Mouse (Mus musculus) forebrain, postnatal 0 days (tissue): ENCODE measurements at regions not wholly inside any gene's neighbourhood (a gene's known extent, or its start where the extent isn't known, plus 50 kb on each side); places are given as distances from the start of the nearest gene placed in this dataset.
A peak's percentile ranks its signal among the peaks of the same experiment; 100 is the strongest.

Source experiments
- ATAC-seq: fragments of 200-750 bp; cut with Nextera tagmentation; 2 replicates; pipeline ENCODE4 v1.8.0; 2017; ENCODE audit warnings: mild to moderate bottlenecking, moderate library complexity
- DNase-seq: peaks from one replicate; pipeline ENCODE4 v3.0.0-alpha.2; 2015
- H3K27ac ChIP-seq: fragments of 300-500 bp; sonication (generic); 2 replicates; pipeline ENCODE4 v1.5.1; 2014; ENCODE audit warnings: low read depth, mild to moderate bottlenecking, antibody characterized with exemption, low read length, moderate library complexity, mixed read lengths
- H3K27me3 ChIP-seq: fragments of 300-500 bp; sonication (generic); 2 replicates; pipeline ENCODE4 v1.6.1; 2014; ENCODE audit warnings: mild to moderate bottlenecking, low read length, mixed read lengths; ENCODE audit not compliant: insufficient read depth
- H3K36me3 ChIP-seq: fragments of 300-500 bp; sonication (generic); 2 replicates; pipeline ENCODE4 v1.6.1; 2014; ENCODE audit warnings: mild to moderate bottlenecking, moderate library complexity; ENCODE audit not compliant: insufficient read depth
- H3K4me1 ChIP-seq: fragments of 300-500 bp; sonication (generic); 2 replicates; pipeline ENCODE4 v1.6.1; 2014; ENCODE audit warnings: antibody characterized with exemption; ENCODE audit not compliant: insufficient read depth
- H3K4me2 ChIP-seq: fragments of 300-500 bp; sonication (generic); 2 replicates; pipeline ENCODE4 v1.6.1; 2014; ENCODE audit warnings: low read depth, mild to moderate bottlenecking, moderate library complexity
- H3K4me3 ChIP-seq: fragments of 300-500 bp; sonication (generic); 2 replicates; pipeline ENCODE4 v1.5.1; 2014; ENCODE audit warnings: low read depth, low read length, mixed read lengths
- H3K9ac ChIP-seq: fragments of 300-500 bp; sonication (generic); 2 replicates; pipeline ENCODE4 v1.6.1; 2014; ENCODE audit warnings: mild to moderate bottlenecking
- H3K9me3 ChIP-seq: fragments of 300-500 bp; sonication (generic); 2 replicates; pipeline ENCODE4 v1.6.1; 2016; ENCODE audit warnings: low read length
- CTCF ChIP-seq: sonication (generic); IDR thresholded peaks from 2 replicates; pipeline ENCODE4 v1.5.1; 2016; ENCODE audit warnings: antibody characterized with exemption, control low read depth, low read depth
- WGBS: fragments of 180-500 bp; shearing (Covaris S2); extraction: QIAGEN DNeasy Blood & Tissue Kit; methylation state at CpG from one replicate; pipeline ENCODE4 v1.1.7; 2014; 5-methylcytosine and 5-hydroxymethylcytosine counted together

- Histone ChIP-seq H3K9ac (no peak overlapping the region), H3K9me3 (no peaks in the 10 kb centered on the region), H3K36me3 (no peaks in the 10 kb centered on the region), H3K4me1 (no peaks in the 10 kb centered on the region), H3K27ac (no peak overlapping the region), H3K4me3 (no peak overlapping the region), H3K4me2 (no peak overlapping the region), H3K27me3 (no peaks in the 10 kb centered on the region)
- 80% methylated on average over 3 of the region's 3 CpGs for WGBS
- no peak for ATAC-seq
- no peak for DNase-seq
- TF ChIP-seq CTCF = no peak
These were observed 334.5 kb downstream of the Wdr20rt start for GRCm38 (mm10) chr12:65559809-65560208.

- no peak for ATAC-seq
- Histone ChIP-seq H3K27me3 (no peaks in the 10 kb centered on the region), H3K4me2 (no peak overlapping the region), H3K36me3 (no peaks in the 10 kb centered on the region), H3K4me1 (no peaks in the 10 kb centered on the region), H3K4me3 (no peak overlapping the region), H3K9ac (no peak overlapping the region), H3K9me3 (no peaks in the 10 kb centered on the region), H3K27ac (no peak overlapping the region)
- DNase-seq = no peak
- TF ChIP-seq CTCF = no peak
- WGBS = 90% methylated on average over 1 of the region's 1 CpGs
These were observed 346.3 kb downstream of the Wdr20rt start for GRCm38 (mm10) chr12:65571633-65572032.

DNA sequence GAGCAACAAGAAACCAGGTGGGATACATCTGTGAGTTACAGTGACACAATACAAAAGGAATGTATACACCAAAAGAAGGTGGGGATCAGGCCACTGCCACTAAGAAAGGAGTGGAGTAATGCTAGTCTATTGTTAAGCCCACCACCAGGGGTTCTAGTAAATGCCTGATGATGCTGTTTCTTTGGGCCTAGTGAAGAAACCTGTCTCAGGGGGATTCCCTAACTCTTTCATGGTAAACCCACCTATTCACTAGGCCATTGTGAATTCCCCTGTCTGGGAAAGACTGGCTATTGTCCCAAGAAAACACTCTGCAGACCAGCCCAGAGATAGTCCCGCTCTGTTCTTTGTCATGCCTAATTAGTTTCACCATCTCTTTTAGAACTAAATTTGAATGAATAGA is 368.2 kb downstream of the Wdr20rt start:
- no peak overlapping the region for H3K27ac ChIP-seq
- 38% methylated on average over 1 of the region's 1 CpGs for WGBS
- H3K27me3 ChIP-seq = no peaks in the 10 kb centered on the region
- no peak for TF ChIP-seq CTCF
- no peak overlapping the region for H3K4me2 ChIP-seq
- H3K9ac ChIP-seq = no peak overlapping the region
- H3K36me3 ChIP-seq = no peaks in the 10 kb centered on the region
- no peaks in the 10 kb centered on the region for H3K9me3 ChIP-seq
- no peak overlapping the region for H3K4me3 ChIP-seq
- H3K4me1 ChIP-seq = no peaks in the 10 kb centered on the region
- DNase-seq (no peak), ATAC-seq (no peak)

GRCm38 (mm10) chr12:65594075-65594474 is 368.8 kb downstream of the Wdr20rt start:
- ATAC-seq (no peak), DNase-seq (no peak)
- no peak overlapping the region for H3K4me2 ChIP-seq
- no peaks in the 10 kb centered on the region for H3K9me3 ChIP-seq
- H3K36me3 ChIP-seq = no peaks in the 10 kb centered on the region
- H3K9ac ChIP-seq = no peak overlapping the region
- no peaks in the 10 kb centered on the region for H3K27me3 ChIP-seq
- H3K4me1 ChIP-seq = no peaks in the 10 kb centered on the region
- WGBS = 83% methylated on average over 3 of the region's 3 CpGs
- no peak for TF ChIP-seq CTCF
- no peak overlapping the region for H3K27ac ChIP-seq
- no peak overlapping the region for H3K4me3 ChIP-seq

- ATAC-seq (no peak), DNase-seq (no peak)
- Histone ChIP-seq H3K36me3 (no peaks in the 10 kb centered on the region), H3K4me2 (no peak overlapping the region), H3K4me3 (no peak overlapping the region), H3K4me1 (no peaks in the 10 kb centered on the region), H3K9ac (no peak overlapping the region), H3K9me3 (no peaks in the 10 kb centered on the region), H3K27ac (no peak overlapping the region), H3K27me3 (no peaks in the 10 kb centered on the region)
- 94% methylated on average over 1 of the region's 1 CpGs for WGBS
- no peak for TF ChIP-seq CTCF
These were observed 418.9 kb downstream of the Wdr20rt start for GRCm38 (mm10) chr12:65644232-65644631.

GRCm38 (mm10) chr12:65656772-65657171 is 431.5 kb downstream of the Wdr20rt start:
- TF ChIP-seq CTCF = no peak
- WGBS = 98% methylated on average over 1 of the region's 1 CpGs
- Histone ChIP-seq H3K4me3 (no peak overlapping the region), H3K36me3 (no peaks in the 10 kb centered on the region), H3K9ac (no peak overlapping the region), H3K4me2 (no peak overlapping the region), H3K9me3 (no peaks in the 10 kb centered on the region), H3K4me1 (no peaks in the 10 kb centered on the region), H3K27ac (no peak overlapping the region), H3K27me3 (no peaks in the 10 kb centered on the region)
- ATAC-seq (no peak), DNase-seq (no peak)

DNA sequence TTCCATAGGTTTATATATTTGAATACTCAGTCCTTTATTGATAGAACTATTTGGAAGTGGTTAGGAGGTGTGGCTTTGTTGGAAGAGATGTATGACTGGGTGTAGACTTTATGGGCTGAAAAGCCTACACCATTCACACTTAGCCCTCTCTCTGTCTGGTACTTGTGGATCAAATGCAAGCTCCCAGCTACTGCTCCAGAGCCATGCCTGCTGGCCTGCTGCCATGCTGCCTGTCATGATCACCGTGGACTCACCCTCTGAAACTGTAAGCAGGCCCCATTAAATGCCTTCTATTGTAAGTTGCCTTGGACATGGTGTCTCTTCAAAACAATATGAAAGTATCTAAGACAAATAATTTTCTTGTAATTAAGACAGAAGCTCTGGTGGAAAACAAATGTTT is 446.4 kb downstream of the Wdr20rt start:
- DNase-seq = peak; percentile 23

GRCm38 (mm10) chr12:65673193-65673592 is 447.9 kb downstream of the Wdr20rt start:
- no peak for TF ChIP-seq CTCF
- Histone ChIP-seq H3K36me3 (no peaks in the 10 kb centered on the region), H3K9me3 (no peaks in the 10 kb centered on the region), H3K4me3 (no peak overlapping the region), H3K4me2 (no peak overlapping the region), H3K27ac (no peak overlapping the region), H3K4me1 (no peaks in the 10 kb centered on the region), H3K27me3 (no peaks in the 10 kb centered on the region), H3K9ac (no peak overlapping the region)
- DNase-seq (peak; percentile 42), ATAC-seq (peak; percentile 77)
- 75% methylated on average over 2 of the region's 2 CpGs for WGBS

More for the DNA sequence above, 446.4 kb downstream of the Wdr20rt start:
- Histone ChIP-seq H3K4me3 (no peak overlapping the region), H3K4me2 (no peak overlapping the region), H3K9me3 (no peaks in the 10 kb centered on the region), H3K27ac (no peak overlapping the region), H3K9ac (no peak overlapping the region), H3K4me1 (no peaks in the 10 kb centered on the region), H3K27me3 (no peaks in the 10 kb centered on the region), H3K36me3 (no peaks in the 10 kb centered on the region)
- WGBS = 28% methylated on average over 1 of the region's 1 CpGs
- TF ChIP-seq CTCF = no peak
- no peak for ATAC-seq
